Mouse (Mus musculus) embryo, embryonic 10 days (tissue): ENCODE results near the gene Tmem121b.

Experiments used
- DNase-seq: peaks from one replicate; pipeline ENCODE4 v3.0.0-alpha.2; 2015; ENCODE audit warnings: low spot score

The Tmem121b gene

DNA sequence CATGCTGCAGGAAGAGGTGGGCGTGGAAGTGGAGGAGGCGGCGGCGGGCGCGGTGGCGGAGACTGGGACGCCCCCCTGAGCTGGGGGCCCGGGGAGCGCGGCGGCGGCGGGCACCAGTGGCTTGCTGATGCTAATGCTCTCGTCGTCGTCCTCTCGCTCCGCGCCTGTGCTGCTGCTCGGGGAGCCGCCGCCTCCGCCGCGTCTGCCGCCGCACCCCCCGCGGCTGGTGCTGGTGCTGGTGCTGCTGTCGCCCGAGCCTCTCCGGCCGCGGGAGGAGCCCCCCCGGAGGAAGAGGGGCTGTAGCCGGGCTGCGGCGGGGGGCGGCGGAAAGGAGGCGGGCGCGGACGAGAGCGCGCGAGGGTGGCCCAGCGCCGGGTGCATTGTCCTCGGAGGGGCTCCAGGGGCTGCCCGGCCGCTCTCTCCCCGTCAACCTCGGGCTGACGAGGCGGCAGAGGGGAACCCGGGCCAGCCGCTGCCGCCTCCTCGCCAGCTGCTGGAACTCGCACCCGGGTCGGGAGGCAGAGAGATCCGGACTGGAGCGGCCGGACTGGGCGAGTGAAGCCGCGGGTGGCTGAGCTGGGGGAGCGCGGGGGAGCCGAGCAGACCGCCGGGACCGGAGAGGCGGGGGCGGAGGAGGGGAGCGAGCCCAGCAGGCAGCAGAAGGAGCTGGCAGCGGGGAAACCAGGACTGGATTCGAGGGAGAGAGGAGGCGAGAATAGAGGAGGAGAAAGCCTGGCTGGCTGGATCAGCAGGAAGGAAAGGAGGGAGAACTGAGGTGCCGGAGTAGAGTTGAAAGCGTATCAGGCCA lies at the start of gene Tmem121b:
Gene Tmem121b, minus strand, starts transcription at position 434 of the 808 bp plus-strand sequence.
- DNase-seq: peak; percentile 88

DNA sequence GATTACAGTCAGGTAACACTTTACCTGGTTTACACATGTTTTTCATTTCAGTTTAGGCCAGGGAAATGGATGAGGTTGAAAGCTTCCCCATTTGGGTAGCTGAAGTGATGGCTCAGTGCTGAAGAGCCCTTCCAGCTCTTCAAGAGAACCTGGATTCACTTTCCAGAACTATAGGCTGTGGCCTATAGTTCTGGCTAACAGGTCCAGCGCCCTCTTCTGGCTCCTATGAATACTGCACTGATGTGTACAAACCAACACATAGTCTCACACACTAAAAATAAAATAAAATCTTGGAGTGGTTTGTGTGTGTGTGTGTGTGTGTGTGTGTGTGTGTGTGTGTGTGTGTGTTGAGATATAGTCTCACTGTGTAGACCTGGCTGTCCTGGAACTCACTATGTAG lies 48.5 kb upstream of the Tmem121b start:
- peak; percentile 18 for DNase-seq

DNA sequence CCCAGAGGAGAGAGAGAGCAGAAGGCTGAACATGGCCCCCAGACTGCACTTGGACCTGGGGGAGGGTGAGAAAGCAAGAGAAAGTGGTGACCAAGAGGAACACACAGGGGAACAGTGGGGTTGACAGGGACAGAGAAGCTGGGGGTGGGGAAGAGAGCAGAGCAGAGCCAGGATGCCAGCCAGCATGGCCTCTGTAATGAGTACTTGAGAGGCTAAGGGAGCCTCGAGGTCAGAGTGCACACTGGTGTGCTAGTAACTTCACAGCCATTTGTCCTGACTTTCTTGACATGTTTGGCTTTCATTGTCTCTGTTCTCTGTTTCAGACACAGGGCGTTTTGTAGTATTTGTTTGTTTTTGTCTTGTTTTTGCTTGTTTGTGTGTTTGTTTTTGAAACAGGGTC lies 47.8 kb upstream of the Tmem121b start:
- DNase-seq: peak; percentile 51

DNA sequence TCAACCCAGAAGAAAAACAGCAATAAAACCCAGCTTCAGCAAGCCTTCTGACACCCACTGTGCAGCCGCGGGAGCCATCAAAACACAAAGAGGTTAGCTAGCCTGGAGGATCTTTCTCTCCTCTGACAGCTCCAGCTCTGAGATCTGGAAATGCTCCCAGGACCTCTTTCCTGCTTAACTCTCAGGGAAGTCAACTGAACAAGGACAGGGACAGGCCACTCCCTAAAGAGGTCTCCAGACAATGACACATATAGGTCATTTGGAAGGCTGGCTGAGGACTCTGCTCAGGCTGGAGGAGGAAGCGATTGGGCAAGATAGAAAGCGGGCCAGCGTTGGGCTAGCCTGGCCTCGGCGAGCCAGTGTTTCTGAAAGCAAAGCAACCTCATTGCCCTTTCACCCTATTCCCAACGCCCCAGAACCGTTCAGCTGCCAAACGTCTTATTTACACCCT lies 46.2 kb upstream of the Tmem121b start:
- DNase-seq: no peak

DNA sequence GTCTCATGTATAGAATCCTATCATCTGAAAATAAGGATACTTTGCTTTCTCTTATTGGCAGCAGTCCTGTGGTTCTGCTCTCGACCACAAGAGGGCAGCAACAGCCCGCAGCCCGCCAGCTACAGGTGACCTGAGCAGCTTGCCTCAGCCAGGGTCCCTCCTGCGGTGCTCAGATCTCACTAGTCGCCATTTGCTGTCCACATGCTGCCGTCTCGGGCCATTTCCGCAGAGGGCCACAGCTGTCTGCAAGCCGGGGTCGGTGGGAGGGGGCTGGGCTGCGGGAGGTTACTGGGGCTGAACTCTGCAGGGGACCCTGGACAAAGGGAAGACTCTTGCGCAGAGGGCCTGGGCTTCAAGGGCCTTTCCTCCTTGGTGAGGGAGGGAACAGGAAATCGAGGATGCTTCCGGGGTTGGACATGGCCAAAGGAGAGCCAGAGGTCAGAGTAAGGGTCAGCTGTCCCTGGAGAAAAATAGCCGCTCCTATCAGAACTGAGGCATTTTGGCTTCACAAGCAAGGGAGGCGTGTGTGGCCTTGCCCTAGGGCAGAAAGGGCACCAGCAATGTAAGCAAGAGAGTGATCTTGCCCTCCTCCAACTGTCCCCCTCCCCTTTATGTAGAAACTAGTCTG lies 45.6 kb upstream of the Tmem121b start:
- DNase-seq: peak; percentile 94

DNA sequence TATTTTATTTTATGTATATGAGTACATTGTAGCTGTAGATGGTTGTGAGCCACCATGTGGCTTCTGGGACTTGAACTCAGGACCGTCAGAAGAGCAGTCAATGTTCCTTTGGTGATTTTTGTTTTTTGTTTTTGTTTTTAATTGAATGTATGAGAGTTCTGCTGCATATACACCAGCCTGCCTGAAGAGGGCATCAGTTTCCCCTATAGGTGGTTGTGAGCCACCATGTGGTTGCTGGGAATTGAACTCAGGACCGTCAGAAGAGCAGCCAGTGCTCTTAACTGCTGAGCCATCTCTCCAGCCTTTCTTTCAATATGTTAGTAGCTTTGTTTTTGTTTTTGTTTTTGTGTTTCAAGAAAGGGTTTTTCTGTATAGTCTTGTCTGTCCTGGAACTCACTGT lies 42.7 kb upstream of the Tmem121b start:
- no peak for DNase-seq

DNA sequence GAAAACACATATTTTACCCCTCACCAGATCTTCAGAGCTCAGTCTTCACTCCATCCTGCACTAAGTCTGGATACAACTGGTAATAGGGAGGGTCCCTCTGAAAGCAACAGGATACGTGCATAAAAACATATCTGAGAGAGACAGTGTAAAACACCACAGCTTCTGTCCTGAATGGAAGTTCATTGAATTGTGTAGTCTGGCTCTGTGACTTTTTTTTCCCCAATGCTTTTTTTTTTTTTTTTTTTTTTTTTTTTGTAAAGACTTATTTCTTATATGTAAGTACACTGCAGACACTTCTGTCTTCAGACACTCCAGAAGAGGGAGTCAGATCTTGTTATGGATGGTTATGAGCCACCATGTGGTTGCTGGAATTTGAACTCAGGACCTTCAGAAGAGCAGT lies 39.0 kb upstream of the Tmem121b start:
- DNase-seq: no peak

DNA sequence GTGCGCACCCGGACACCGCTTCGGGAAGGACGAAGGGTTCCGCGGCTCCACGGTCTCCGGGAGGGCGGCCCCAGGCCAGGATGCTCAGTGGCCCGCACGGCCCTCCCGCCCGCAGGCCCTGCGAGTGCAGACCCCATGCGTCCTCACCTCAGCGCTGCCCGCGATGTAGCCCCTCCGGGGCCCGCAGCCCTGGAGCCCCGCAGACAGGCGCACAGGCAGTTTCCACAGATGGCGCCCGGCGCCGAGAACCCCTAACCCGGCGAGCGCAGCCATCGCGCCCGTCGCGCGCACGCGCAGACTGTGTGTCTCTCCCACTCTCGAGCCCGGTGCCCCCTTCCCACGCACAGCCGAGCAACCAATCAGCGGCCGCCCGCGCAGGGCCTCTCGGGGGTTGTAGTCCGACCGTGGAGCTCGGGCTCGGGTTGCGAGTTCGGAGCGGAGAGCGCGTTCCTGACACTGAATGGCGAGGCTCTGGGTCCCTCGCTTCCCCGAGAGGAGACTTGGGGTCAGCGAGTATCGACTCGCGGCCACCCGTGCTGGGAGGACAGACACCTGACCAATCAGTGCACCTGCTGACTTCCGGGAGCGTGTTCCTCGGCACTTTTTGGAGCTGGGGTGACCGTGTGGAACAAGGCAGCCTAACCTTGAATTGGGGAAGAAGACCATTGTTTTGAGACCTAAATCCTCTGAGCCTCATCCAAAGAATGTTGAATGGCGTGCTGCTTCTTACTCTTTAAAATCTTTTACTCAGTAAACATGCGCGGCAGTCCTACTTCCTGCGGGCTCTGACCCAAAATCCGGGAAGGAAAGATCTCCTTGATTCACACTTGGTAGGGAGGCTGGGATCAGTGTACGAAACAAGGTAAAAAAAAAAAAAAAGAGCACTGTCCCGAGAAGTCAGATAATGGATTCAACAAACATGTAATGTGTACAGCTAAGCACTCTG lies 37.7 kb upstream of the Tmem121b start, which contains the start of gene Hdhd5:
Gene Hdhd5, minus strand, starts transcription at position 300 of the 946 bp plus-strand sequence.
- DNase-seq: peak; percentile 97

DNA sequence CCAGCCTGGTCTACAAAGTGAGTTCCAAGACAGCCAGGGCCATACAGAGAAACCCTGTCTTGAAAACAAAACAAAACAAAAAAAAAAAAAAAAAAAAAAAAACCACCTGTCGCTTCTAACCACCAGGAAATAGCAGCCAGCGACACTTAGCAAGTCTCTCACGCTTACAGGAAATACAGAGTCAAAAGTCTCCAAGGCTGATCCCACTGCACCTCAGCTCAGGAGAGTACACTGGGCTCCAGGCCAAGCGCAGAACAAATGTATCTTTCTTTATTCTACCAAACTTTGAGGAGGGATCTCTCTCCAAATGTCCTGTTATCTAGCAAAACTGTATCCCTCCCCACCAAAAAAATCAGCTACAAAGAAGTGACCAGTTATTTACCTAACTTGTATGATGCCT lies 35.5 kb upstream of the Tmem121b start:
- no peak for DNase-seq

DNA sequence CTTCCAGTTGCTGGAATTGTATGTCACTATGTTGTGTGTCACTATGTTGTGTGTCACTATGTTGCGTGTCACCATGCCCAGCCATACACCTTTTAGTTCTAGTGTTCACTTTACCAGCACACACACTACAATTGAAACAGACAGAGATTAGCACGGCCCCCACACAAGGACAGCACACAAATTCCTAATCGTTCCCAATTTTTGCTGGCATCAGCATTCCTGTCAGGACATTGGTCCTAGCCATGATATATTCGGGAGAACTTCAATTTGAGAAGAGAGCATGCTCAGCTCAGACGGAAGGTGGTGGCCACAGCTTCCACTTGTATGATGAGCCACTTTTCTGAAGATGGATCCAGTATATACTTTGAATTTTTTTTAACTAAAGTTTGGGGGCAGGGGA lies 31.2 kb upstream of the Tmem121b start:
- DNase-seq: no peak

DNA sequence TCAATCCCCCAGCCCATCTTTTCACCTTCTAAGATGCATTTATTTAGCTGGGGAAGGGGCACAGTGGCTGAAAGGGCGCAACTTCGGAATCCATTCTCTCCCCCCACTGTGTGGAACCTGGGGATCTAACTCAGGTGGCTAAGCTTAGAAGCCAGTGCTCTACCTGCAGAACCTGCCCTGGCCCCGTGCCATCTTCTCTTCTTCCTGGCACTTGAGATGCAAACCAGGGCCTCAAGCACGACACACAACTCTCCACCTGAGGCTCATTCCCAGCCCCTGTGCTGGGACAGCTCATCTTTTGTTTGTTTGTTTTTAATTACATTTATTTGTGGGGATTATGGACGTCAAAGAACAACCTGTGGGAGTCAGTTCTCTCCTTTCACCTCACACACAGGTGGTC lies 26.0 kb upstream of the Tmem121b start:
- no peak for DNase-seq

DNA sequence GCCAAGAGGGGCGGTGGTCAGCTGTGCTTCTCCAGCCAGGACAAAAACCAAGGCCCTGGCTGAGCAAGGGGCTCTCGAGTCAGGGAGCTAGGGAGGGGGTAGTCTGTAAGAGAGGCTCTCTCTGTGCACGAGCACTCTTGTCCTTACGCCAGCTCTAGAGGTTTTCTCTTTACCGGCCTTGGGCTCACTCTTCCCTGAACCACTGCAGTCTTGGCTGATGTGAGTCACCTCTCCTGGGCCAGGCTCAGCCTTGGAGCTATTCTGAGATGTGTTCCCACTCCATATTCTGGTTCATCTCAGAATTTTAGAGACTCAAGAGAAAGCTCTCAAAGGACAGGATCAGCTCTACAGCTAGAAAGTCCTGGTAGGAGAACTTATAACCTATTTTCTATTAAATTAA lies 23.7 kb upstream of the Tmem121b start:
- no peak for DNase-seq

DNA sequence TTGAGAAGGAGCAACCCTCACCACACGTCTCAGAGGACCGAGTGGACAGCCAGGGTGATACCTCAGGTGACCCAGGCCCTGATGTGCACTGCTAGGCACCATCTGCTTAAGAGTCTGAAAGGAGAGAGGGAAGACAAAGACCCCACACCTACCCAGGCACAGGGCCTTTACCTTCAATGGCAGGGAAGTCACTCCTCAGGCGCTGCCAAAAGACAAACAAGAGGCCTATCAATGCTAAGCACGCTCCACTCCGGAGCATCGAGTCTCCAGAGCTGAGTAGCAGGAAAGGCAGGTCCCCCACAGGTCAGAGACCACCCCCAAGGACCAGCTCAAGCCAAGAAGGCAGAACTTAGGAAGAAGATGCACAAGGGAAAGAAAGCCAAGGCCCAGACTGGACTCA lies 23.3 kb upstream of the Tmem121b start:
- no peak for DNase-seq

DNA sequence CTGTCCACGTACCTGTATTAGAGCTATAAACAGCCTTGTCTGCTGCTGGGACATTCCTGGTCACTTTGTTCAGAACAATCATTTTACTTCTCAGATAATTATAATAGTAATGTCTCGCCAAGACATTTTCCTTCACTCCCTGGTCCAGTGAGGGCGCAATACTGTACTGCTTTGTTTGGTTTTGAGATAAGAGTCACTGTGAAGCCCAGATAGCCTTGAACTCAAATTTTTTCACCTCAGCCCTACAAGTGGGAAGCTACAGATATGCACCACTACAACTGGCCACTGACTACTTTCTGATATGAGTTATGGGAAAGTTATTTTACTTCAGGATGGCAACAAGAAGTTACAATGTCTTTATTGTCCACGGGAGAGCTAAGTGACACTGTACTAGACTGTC lies 22.8 kb upstream of the Tmem121b start:
- DNase-seq: no peak

DNA sequence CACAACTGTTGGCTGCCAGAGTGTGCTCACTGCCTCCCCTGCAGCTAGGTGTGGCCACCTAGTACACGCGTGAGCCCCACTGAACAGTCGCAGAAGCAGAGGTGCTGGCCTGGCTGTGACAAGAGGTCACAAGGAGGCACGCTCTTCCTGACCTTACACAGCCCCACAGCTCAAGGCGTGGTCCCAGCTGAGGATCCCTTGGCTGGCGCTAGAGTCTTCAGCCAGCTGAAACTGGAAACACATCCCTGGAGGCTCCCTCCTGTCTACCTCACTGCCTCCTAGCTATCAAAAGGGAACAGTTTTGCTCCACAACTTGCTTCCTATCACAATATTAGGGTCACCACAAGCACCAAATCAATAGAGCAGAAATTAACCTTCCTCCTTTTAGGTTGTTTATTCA lies 17.6 kb upstream of the Tmem121b start:
- no peak for DNase-seq

DNA sequence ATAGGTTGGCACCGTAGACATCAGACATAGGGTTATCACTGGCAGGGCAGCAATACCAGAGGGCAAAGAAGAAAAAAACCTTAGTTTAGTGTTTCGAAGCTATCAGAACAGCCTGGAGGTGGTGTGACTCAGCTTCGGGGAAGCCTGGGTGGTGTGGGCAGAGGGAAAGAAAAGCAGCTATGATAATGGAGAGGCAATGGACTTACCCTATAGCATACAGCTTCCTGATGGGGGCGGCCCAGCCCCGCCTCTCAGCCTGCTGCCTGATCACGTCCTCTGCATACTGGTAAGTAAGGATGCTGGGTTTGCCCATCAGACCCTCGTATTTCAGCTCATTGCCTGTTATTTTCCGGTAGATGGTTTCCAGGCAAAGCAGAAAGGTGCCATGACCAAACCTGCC lies 16.8 kb upstream of the Tmem121b start:
- DNase-seq: no peak

DNA sequence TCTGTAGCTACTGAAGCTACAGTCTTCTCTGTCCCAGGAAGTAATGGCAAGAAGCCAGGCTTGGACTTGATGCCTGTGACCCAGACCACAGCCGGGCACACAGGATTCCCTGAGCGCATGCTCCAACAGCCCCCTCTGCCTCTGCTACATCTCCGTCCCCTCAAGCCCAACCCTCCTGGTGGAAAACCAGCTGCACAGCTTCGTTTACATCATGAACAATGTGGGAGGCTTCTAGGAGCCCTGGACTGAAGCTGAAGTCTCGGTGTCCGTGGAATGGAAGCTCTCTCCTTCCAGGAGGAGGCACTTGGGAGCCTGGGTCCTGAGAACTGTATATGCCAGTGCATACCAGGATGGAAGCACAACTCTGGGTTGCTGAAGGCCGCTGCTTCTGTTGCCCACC lies 16.4 kb upstream of the Tmem121b start:
- no peak for DNase-seq

DNA sequence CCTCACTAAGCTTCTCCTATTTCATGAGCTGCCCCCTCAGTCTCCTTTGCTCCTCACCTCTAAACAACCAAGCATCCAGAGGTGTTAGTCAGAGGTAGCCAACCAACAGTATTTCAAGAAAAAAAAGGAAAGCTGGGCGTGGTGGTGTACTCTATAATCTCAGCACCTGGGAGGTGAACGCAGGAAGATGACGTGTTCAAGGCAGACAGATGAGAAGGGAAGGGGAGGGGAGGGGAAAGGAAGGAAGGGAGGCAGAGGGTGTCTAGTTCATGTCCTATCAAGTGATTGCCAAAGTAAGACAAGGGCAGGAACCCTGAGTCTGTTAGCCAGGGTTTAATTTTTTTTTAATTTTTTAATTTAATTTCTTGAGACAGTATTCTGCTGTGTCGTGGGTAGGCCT lies 15.0 kb upstream of the Tmem121b start:
- DNase-seq: no peak

DNA sequence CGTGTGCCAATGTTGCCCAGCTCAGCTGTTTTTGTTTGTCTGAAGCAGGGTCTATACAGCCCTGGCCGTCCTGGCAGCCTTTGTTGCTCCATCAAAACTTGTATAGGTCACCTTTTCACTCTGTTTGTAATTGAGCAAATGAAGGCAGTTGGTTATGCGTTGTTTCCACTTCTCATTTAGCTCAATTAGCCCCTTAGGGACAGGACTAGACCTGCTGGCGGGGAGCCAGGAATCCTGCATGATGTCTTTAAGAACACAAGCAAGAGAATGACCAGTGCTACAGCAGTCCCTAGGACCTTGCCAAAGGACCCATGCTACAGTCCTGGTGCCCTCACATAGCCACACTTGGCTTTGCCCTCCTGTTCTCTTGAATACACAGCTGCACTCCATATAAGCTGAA lies 11.9 kb upstream of the Tmem121b start:
- DNase-seq: no peak

DNA sequence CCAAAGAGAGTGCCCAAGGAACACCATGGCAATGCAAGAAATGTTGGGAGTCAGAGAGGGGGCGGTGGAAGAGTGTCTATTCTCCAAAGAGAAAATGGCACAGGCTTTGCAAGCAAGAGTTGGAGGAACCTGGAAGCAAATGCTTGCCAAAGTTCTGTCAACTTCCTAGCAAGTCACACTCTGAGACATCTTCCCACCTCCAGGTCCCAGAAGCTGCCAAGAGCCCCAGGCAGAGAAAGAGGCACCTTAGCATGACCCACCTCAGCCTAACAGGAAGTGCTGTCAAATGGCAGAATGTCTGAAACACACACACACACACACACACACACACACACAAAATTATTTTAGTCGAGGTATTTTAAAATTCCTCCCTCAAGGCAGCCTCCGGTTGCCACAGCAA lies 10.4 kb upstream of the Tmem121b start:
- no peak for DNase-seq

DNA sequence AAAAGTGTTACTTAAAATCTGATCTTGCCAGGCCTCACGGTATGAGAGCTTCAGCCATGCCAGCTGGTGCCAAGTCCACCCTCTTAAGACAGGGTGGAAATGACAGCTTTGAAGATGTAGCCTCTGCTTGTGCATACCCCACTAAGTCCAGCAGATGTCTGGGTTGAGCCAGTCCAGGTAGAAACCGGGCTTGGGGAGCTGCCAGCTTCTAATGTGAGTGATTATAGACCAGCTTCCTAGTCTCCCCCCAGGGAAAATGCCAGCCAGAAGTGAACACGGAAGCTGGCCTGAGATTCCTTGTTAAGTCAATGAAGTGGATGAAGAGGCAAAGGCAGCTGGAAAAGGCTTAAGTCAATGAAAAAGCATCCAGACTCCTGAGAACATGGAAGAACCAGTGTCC lies 2.9 kb upstream of the Tmem121b start:
- DNase-seq: no peak
